Mouse (Mus musculus) lung, adult 2 months (tissue): ENCODE measurements at regions not wholly inside any gene's neighbourhood (a gene's known extent, or its start where the extent isn't known, plus 50 kb on each side); places are given as distances from the start of the nearest gene placed in this dataset.

Experiments used
- CTCF ChIP-seq: fragments of 200-500 bp; IDR thresholded peaks from 2 replicates; pipeline ENCODE4 v1.5.1; 2011; ENCODE audit warnings: mild to moderate bottlenecking, low read length, control low read depth; ENCODE audit not compliant: insufficient read depth
- POLR2A ChIP-seq: fragments of 200-500 bp; IDR thresholded peaks from 2 replicates; pipeline ENCODE4 v1.6.1; 2011; ENCODE audit warnings: low read depth, mild to moderate bottlenecking, control low read depth, low read length, borderline replicate concordance; ENCODE audit errors: extremely low read depth

DNA sequence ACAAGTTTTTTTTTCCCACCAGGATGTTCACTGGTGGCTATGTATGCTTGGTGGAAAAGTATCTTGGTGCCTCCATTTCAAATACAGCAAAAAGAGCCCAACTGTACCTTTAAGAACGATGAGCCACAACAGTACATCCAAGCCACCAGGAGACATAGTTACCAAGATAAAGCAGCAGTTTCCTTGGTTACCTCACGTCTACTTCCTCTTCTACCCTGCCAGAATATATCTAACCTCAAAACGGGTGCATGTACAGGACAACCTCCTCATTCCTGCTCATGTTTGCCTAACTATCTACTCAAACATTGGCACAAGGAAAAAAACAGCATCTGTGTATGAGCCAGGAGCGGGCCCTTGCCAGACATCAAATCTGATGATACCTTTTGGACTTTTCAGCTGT lies 129.8 kb upstream of the Tmem28 start:
- no peak for TF ChIP-seq CTCF
- no peak for TF ChIP-seq POLR2A
